Mouse (Mus musculus) CH12.LX (cell line): ENCODE results near the gene Prss2. TPM values are rescaled to one million over a fixed set of nuclear protein-coding genes. Genes with fewer than 3 reads are reported as not detected.
A peak's percentile ranks its signal among the peaks of the same experiment; 100 is the strongest.

Source experiments
- DNase-seq: peaks from one replicate; pipeline ENCODE4 v3.0.0-alpha.2; 2013; ENCODE audit errors: extremely low read depth
- H3K27ac ChIP-seq: 2 replicates; pipeline ENCODE4 v1.5.1; 2012; ENCODE audit warnings: low read depth, mild to moderate bottlenecking, control low read depth, moderate library complexity; ENCODE audit not compliant: insufficient read depth
- H3K27me3 ChIP-seq: replicated peaks from 2 replicates; pipeline ENCODE3; 2012; ENCODE audit warnings: inconsistent platforms
- H3K36me3 ChIP-seq, 2 experiments: replicated peaks in 1 of 2; 2 replicates each; pipeline versions ENCODE3 to v1.6.1; 2012; ENCODE audit warnings: inconsistent platforms in 1 of 2, low read length in 1 of 2, mild to moderate bottlenecking in 1 of 2, mixed read lengths in 1 of 2, moderate library complexity in 1 of 2; ENCODE audit not compliant: control insufficient read depth in 1 of 2, insufficient read depth in 1 of 2
- H3K4me1 ChIP-seq, 2 experiments: 2 replicates each; pipeline ENCODE4 v1.6.1; 2012; ENCODE audit warnings: inconsistent platforms in 1 of 2, moderate library complexity in 1 of 2; ENCODE audit not compliant: insufficient read depth in 2 of 2, control insufficient read depth in 1 of 2
- H3K4me2 ChIP-seq: 2 replicates; pipeline ENCODE4 v1.6.1; 2012; ENCODE audit warnings: low read depth, mild to moderate bottlenecking, control low read depth; ENCODE audit not compliant: poor library complexity, insufficient read depth, severe bottlenecking
- H3K4me3 ChIP-seq, 3 experiments: fragments of 150-350 bp in 1 of 3; sonication (generic) in 1 of 3; replicated peaks in 1 of 3; 2 replicates each; pipeline versions ENCODE3 to v1.5.1; 2011 to 2012; ENCODE audit warnings: low read depth in 2 of 3, low read length in 2 of 3, mild to moderate bottlenecking in 2 of 3, moderate library complexity in 2 of 3, control low read depth in 1 of 3, improper control_type of control experiment in 1 of 3, inconsistent platforms in 1 of 3, mixed read lengths in 1 of 3; ENCODE audit not compliant: poor library complexity in 1 of 3
- H3K79me2 ChIP-seq: replicated peaks from 2 replicates; pipeline ENCODE4 v1.6.1; 2012; ENCODE audit warnings: mild to moderate bottlenecking, moderate library complexity; ENCODE audit not compliant: control insufficient read depth, poor library complexity, insufficient read depth, severe bottlenecking; ENCODE audit errors: extremely low read depth
- H3K9ac ChIP-seq: 2 replicates; pipeline ENCODE4 v1.6.1; 2012; ENCODE audit warnings: low read depth, mild to moderate bottlenecking, control low read depth, moderate library complexity; ENCODE audit not compliant: insufficient read depth
- H3K9me3 ChIP-seq: replicated peaks from 2 replicates; pipeline ENCODE3; 2012; ENCODE audit warnings: low read length, inconsistent platforms, mixed read lengths
- BHLHE40 ChIP-seq: IDR thresholded peaks from 2 replicates; pipeline ENCODE4 v1.6.1; 2011; ENCODE audit warnings: mild to moderate bottlenecking, low read depth, low read length, improper control_type of control experiment
- CTCF ChIP-seq, 2 experiments: IDR thresholded peaks in 1 of 2; conservative IDR thresholded peaks in 1 of 2; 2 replicates each; pipeline ENCODE4 v1.5.1; 2011 to 2012; ENCODE audit warnings: low read depth in 2 of 2, low read length in 2 of 2, improper control_type of control experiment in 1 of 2, inconsistent platforms in 1 of 2, mild to moderate bottlenecking in 1 of 2, moderate library complexity in 1 of 2
- E2F4 ChIP-seq: IDR thresholded peaks from 2 replicates; pipeline ENCODE4 v1.6.1; 2011; ENCODE audit warnings: low read depth, low read length, improper control_type of control experiment; ENCODE audit not compliant: insufficient replicate concordance
- ELF1 ChIP-seq: IDR thresholded peaks from 2 replicates; pipeline ENCODE4 v1.6.1; 2014; ENCODE audit warnings: low read depth, mild to moderate bottlenecking, inconsistent platforms, low read length, improper control_type of control experiment
- EP300 ChIP-seq: IDR thresholded peaks from 2 replicates; pipeline ENCODE4 v1.6.1; 2011; ENCODE audit warnings: low read length, improper control_type of control experiment
- GABPA ChIP-seq: IDR thresholded peaks from 2 replicates; pipeline ENCODE4 v1.6.1; 2012; ENCODE audit warnings: low read depth, low read length, improper control_type of control experiment, inconsistent platforms; ENCODE audit not compliant: insufficient replicate concordance
- IRF4 ChIP-seq: IDR thresholded peaks from 2 replicates; pipeline ENCODE4 v1.6.1; 2014; ENCODE audit warnings: low read depth, mild to moderate bottlenecking, inconsistent platforms, low read length, improper control_type of control experiment
- JUND ChIP-seq: conservative IDR thresholded peaks from 2 replicates; pipeline ENCODE4 v1.6.1; 2011; ENCODE audit warnings: low read depth, low read length, improper control_type of control experiment
- MAX ChIP-seq: IDR thresholded peaks from 2 replicates; pipeline ENCODE4 v1.6.1; 2011; ENCODE audit warnings: low read length, improper control_type of control experiment
- MXI1 ChIP-seq: IDR thresholded peaks from 2 replicates; pipeline ENCODE4 v1.6.1; 2011; ENCODE audit warnings: mild to moderate bottlenecking, low read depth, low read length, improper control_type of control experiment
- MYC ChIP-seq: IDR thresholded peaks from 2 replicates; pipeline ENCODE4 v1.6.1; 2011; ENCODE audit warnings: low read depth, mild to moderate bottlenecking, improper control_type of control experiment, low read length
- NRF1 ChIP-seq: IDR thresholded peaks from 2 replicates; pipeline ENCODE4 v1.6.1; 2014; ENCODE audit warnings: low read depth, mild to moderate bottlenecking, inconsistent platforms, low read length, improper control_type of control experiment, moderate library complexity
- PAX5 ChIP-seq: IDR thresholded peaks from 2 replicates; pipeline ENCODE4 v1.6.1; 2012; ENCODE audit warnings: low read length, inconsistent platforms, mixed read lengths
- POLR2AphosphoS2 ChIP-seq: IDR thresholded peaks from 2 replicates; pipeline ENCODE4 v1.6.1; 2011; ENCODE audit warnings: low read depth, low read length, improper control_type of control experiment
- RAD21 ChIP-seq: IDR thresholded peaks from 2 replicates; pipeline ENCODE4 v1.6.1; 2011; ENCODE audit warnings: low read depth, mild to moderate bottlenecking, low read length, improper control_type of control experiment, moderate library complexity
- RCOR1 ChIP-seq: conservative IDR thresholded peaks from 2 replicates; pipeline ENCODE4 v1.6.1; 2012; ENCODE audit warnings: low read depth, mild to moderate bottlenecking, inconsistent platforms, low read length, improper control_type of control experiment
- SIN3A ChIP-seq: IDR thresholded peaks from 2 replicates; pipeline ENCODE4 v1.6.1; 2012; ENCODE audit warnings: low read length, improper control_type of control experiment, inconsistent platforms
- SMC3 ChIP-seq: IDR thresholded peaks from 2 replicates; pipeline ENCODE4 v1.6.1; 2011; ENCODE audit warnings: low read depth, low read length, improper control_type of control experiment
- TBP ChIP-seq: conservative IDR thresholded peaks from 2 replicates; pipeline ENCODE4 v1.6.1; 2011; ENCODE audit warnings: low read depth, low read length, improper control_type of control experiment
- UBTF ChIP-seq: IDR thresholded peaks from 2 replicates; pipeline ENCODE4 v1.6.1; 2012; ENCODE audit warnings: low read depth, mild to moderate bottlenecking, inconsistent platforms, low read length, improper control_type of control experiment, moderate library complexity
- USF1 ChIP-seq: IDR thresholded peaks from 2 replicates; pipeline ENCODE4 v1.6.1; 2014; ENCODE audit warnings: low read depth, mild to moderate bottlenecking, inconsistent platforms, low read length, improper control_type of control experiment
- USF2 ChIP-seq: conservative IDR thresholded peaks from 2 replicates; pipeline ENCODE4 v1.6.1; 2011; ENCODE audit warnings: low read depth, low read length, improper control_type of control experiment
- ZC3H11A ChIP-seq: IDR thresholded peaks from 2 replicates; pipeline ENCODE4 v1.6.1; 2012; ENCODE audit warnings: low read depth, mild to moderate bottlenecking, inconsistent platforms, low read length, improper control_type of control experiment
- ZKSCAN1 ChIP-seq: IDR thresholded peaks from 2 replicates; pipeline ENCODE4 v1.6.1; 2012; ENCODE audit warnings: low read depth, inconsistent platforms, low read length, improper control_type of control experiment, borderline replicate concordance
- ZMIZ1 ChIP-seq: IDR thresholded peaks from 2 replicates; pipeline ENCODE4 v1.6.1; 2012; ENCODE audit warnings: low read depth, mild to moderate bottlenecking, inconsistent platforms, low read length, improper control_type of control experiment
- ZNF384 ChIP-seq: IDR thresholded peaks from 2 replicates; pipeline ENCODE4 v1.6.1; 2012; ENCODE audit warnings: low read depth, low read length, improper control_type of control experiment, inconsistent platforms
- dilution Hi-C: fragments of 300-500 bp; cut with MboI; formaldehyde crosslinking; loops from 2 replicates; pipeline ENCODE4 v1.14.3; 2020; ENCODE audit warnings: low sequenced_read_pairs; ENCODE audit not compliant: extremely low pct_unique_long_range_greater_than_20kb, extremely low pct_ligation_motif_present
- in situ Hi-C: fragments of 300-500 bp; cut with MboI; formaldehyde crosslinking; loops from 3 replicates; pipeline ENCODE4 v1.14.3; 2019; ENCODE audit warnings: low sequenced_read_pairs, low pct_ligation_motif_present, low pct_unique_long_range_greater_than_20kb, mixed read lengths
- polyA plus RNA-seq: library from polyadenylated mRNA; unstranded; fragments of >175 nt; gene quantifications from 2 replicates; pipeline ENCODE4 v1.2.1, GENCODE M21; 2012; ENCODE audit warnings: low read depth; ENCODE audit not compliant: insufficient read length
- total RNA-seq, 2 experiments: library from RNA; depleted of rRNA; stranded (reverse); fragments of 300-350 nt in 1 of 2; fragments of >200 nt in 1 of 2; gene quantifications; 2 replicates each; pipeline ENCODE4 v1.2.3; 2012 to 2014

The Prss2 gene
- total and polyA plus RNA-seq, 3 experiments = not detected

DNA sequence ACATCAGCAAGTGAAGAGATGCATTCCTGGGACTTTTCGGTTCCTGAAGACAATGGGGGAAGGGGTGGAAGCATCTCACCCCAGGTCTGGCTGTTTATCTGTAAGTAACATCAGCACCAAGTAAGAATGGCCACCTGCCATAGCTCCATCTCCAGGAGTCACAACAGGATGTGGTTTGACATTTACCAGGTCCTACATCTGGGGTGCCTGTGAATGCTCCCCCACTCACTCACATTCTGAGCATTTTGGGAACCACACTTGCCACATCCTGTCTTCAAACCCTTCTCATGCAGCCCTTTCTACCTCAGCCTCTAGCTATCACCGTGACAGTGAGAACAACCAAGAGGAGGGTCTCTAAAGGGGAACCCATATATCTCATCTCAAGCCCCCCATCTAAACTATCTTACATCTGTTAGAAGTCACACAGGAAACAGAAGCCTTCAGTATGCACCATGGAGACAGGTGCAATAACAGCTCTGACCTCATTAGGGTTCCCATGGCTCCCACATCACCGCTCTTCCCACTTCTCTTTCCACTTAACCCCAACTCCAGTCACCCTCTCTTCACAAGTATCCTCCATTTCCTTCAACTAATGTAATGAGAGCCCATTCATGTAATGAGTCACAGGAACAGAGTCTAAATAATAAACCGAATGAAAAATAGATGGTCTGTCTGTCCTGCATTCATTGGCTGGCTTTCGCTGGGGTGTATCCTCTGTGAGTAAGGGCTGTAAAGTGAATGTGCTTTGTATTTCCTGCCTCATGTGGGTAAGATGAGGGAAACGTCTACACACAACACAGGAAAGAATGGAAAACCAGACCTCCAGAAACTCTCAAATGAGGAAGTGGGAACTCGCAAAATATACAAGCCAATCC is 32.9 kb downstream of the Prss2 start:
- peak; percentile 31 for DNase-seq
- H3K79me2 ChIP-seq = no peaks in the 10 kb centered on the region
- dilution Hi-C loops = no loop called here
- peaks cover 0 to 36% of the 10 kb centered on the region in 2 experiments; a peak in 2 of 4 replicates for H3K4me1 ChIP-seq
- no peaks in the 10 kb centered on the region for H3K36me3 ChIP-seq
- TF ChIP-seq TBP (no peak), MXI1 (no peak)
- H3K4me2 ChIP-seq = no peak overlapping the region
- H3K27me3 ChIP-seq = no peaks in the 10 kb centered on the region
- in situ Hi-C loops = no loop called here
- no peak overlapping the region for H3K4me3 ChIP-seq
- no peak overlapping the region for H3K9ac ChIP-seq
- H3K27ac ChIP-seq = no peak overlapping the region
- H3K9me3 ChIP-seq = no peaks in the 10 kb centered on the region

DNA sequence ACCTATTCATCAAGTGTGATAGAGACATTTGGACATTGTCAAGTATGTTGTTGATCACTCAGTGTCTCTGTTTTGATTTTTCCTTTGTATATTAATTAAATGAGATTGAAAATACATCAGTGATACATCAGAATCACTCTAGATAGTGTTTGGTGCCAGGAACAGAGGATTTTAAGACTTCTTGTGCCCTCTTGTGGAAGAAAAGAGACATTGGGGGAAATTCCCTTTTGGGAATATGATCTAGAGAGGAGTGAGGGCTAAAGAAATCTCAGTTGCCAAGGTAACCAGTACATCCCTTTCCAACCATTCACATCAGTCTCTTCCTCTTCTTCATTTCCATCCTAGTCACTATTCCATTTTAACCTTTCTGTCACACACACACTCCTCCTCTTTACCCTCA is 34.8 kb downstream of the Prss2 start:
- no peaks in the 10 kb centered on the region for H3K79me2 ChIP-seq
- dilution Hi-C loops = no loop called here
- peak; percentile 49 for DNase-seq

DNA sequence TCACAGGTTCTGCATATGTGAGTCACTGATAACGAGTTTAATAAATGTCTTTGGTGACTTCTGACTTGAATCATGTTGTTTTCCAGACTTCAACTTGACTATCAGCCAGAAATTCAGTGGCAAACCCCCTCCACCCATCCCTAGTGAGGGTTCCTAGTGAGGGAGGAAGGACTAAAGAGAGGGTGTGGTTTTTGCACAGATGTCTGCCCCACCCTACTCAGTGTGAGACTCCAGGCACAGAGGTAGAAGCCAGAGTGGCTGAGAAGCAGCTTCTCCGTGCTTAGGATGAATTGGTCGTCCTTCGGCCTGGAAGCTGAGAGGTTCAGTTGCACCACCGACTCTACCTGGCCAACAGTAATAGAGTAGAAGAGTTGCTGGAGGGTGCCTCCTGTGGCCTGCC is 35.9 kb downstream of the Prss2 start:
- in situ Hi-C loops = no loop called here
- DNase-seq = no peak
- no peak for TF ChIP-seq BHLHE40
- no peak for TF ChIP-seq SIN3A
- no peak for TF ChIP-seq USF1
- no peak for TF ChIP-seq ZC3H11A
- no peak for TF ChIP-seq IRF4
- TF ChIP-seq RCOR1 = no peak
- no peak for TF ChIP-seq TBP
- no peak for TF ChIP-seq MYC
- TF ChIP-seq MAX = no peak
- TF ChIP-seq POLR2AphosphoS2 = no peak
- TF ChIP-seq USF2 = no peak
- no peak for TF ChIP-seq ZMIZ1
- TF ChIP-seq E2F4 = no peak
- TF ChIP-seq UBTF = no peak
- no peak for TF ChIP-seq JUND
- no peak for TF ChIP-seq EP300
- TF ChIP-seq ZKSCAN1 = no peak
- no peak for TF ChIP-seq SMC3

More for the DNA sequence above, 34.8 kb downstream of the Prss2 start:
- H3K9ac ChIP-seq = no peak overlapping the region
- TF ChIP-seq ELF1 (no peak), SIN3A (no peak), NRF1 (no peak), MAX (no peak), ZNF384 (no peak), POLR2AphosphoS2 (no peak), CTCF (conservative IDR thresholded peaks at IDR 0.05 in 1 of 2, IDR thresholded peaks at IDR 0.05 in 1 of 2; ENCODE audit: low read depth in 2 of 2, low read length in 2 of 2) (peak; percentile 6 to 49; a peak in 2 of 4 replicates), EP300 (no peak), MXI1 (no peak), RAD21 (peak; percentile 43), GABPA (no peak), JUND (no peak), TBP (no peak), PAX5 (no peak), SMC3 (peak; percentile 27; the same call in 1 of the 2 replicates), RCOR1 (no peak)
- TF ChIP-seq, all 38 proteins: peak for 3
- Histone ChIP-seq H3K4me2 (no peak overlapping the region), H3K4me3 (no peak overlapping the region), H3K36me3 (no peaks in the 10 kb centered on the region), H3K27ac (no peak overlapping the region), H3K27me3 (no peaks in the 10 kb centered on the region), H3K9me3 (no peaks in the 10 kb centered on the region), H3K4me1 (peaks cover 0 to 36% of the 10 kb centered on the region in 2 experiments; a peak in 2 of 4 replicates)
- in situ Hi-C loops = no loop called here

More for the DNA sequence above, 35.9 kb downstream of the Prss2 start:
- Histone ChIP-seq H3K9ac (no peak overlapping the region), H3K27me3 (no peaks in the 10 kb centered on the region), H3K4me1 (peaks cover 0 to 36% of the 10 kb centered on the region in 2 experiments; a peak in 2 of 4 replicates), H3K9me3 (no peaks in the 10 kb centered on the region), H3K36me3 (no peaks in the 10 kb centered on the region), H3K4me3 (no peak overlapping the region), H3K79me2 (no peaks in the 10 kb centered on the region), H3K27ac (no peak overlapping the region), H3K4me2 (no peak overlapping the region)
- dilution Hi-C loops = no loop called here
